Mouse (Mus musculus) ES-E14 (cell line): ENCODE data around the gene Gpx5. TPM values are rescaled to one million over a fixed set of nuclear protein-coding genes. Genes with fewer than 3 reads are reported as not detected.

Experiments used
- DNase-seq: peaks from one replicate; pipeline ENCODE4 v3.0.0-alpha.2; 2013; ENCODE audit warnings: low read depth, low spot score
- H3K27ac ChIP-seq: 2 replicates; pipeline ENCODE4 v1.5.1; 2012; ENCODE audit warnings: low read depth, mild to moderate bottlenecking, low read length, moderate library complexity, mixed read lengths; ENCODE audit not compliant: poor library complexity, insufficient read depth, severe bottlenecking
- H3K36me3 ChIP-seq: 2 replicates; pipeline ENCODE4 v1.6.1; 2012; ENCODE audit warnings: mild to moderate bottlenecking, low read length, moderate library complexity, mixed read lengths; ENCODE audit not compliant: control insufficient read depth, poor library complexity, insufficient read depth, severe bottlenecking
- H3K4me1 ChIP-seq, 2 experiments: fragments of 150-350 bp in 1 of 2; sonication (generic) in 1 of 2; 2 replicates each; pipeline ENCODE4 v1.6.1; 2012; ENCODE audit warnings: low read length in 2 of 2, mild to moderate bottlenecking in 1 of 2, mixed read lengths in 1 of 2; ENCODE audit not compliant: control insufficient read depth in 2 of 2, insufficient read depth in 2 of 2, poor library complexity in 1 of 2
- H3K4me3 ChIP-seq, 2 experiments: fragments of 150-350 bp in 1 of 2; sonication (generic) in 1 of 2; 2 replicates each; pipeline ENCODE4 v1.5.1; 2012; ENCODE audit warnings: low read length in 2 of 2, low read depth in 1 of 2, mild to moderate bottlenecking in 1 of 2, mixed read lengths in 1 of 2; ENCODE audit not compliant: insufficient read depth in 1 of 2, poor library complexity in 1 of 2, severe bottlenecking in 1 of 2
- H3K9ac ChIP-seq: 2 replicates; pipeline ENCODE4 v1.6.1; 2012; ENCODE audit warnings: low read depth, mild to moderate bottlenecking, low read length, mixed read lengths; ENCODE audit not compliant: poor library complexity, insufficient read depth, severe bottlenecking
- H3K9me3 ChIP-seq: fragments of 150-350 bp; sonication (generic); 2 replicates; pipeline ENCODE4 v1.6.1; 2012; ENCODE audit warnings: low read depth, mild to moderate bottlenecking, low read length; ENCODE audit not compliant: control insufficient read depth, insufficient read depth
- CHD2 ChIP-seq: IDR thresholded peaks from 2 replicates; pipeline ENCODE4 v1.6.1; 2014; ENCODE audit warnings: mild to moderate bottlenecking, low read depth, low read length, inconsistent platforms
- HCFC1 ChIP-seq: IDR thresholded peaks from 2 replicates; pipeline ENCODE4 v1.6.1; 2012; ENCODE audit warnings: low read length, inconsistent platforms, borderline replicate concordance; ENCODE audit not compliant: insufficient read depth
- MAFK ChIP-seq: IDR thresholded peaks from 2 replicates; pipeline ENCODE4 v1.6.1; 2014; ENCODE audit warnings: mild to moderate bottlenecking, low read depth, low read length, inconsistent platforms; ENCODE audit not compliant: insufficient read depth
- ZC3H11A ChIP-seq: IDR thresholded peaks from 2 replicates; pipeline ENCODE4 v1.6.1; 2012; ENCODE audit warnings: low read depth, mild to moderate bottlenecking, inconsistent platforms, low read length, borderline replicate concordance
- ZNF384 ChIP-seq: IDR thresholded peaks from 2 replicates; pipeline ENCODE4 v1.6.1; 2012; ENCODE audit warnings: low read depth, low read length, inconsistent platforms
- in situ Hi-C, 2 experiments: fragments of 600-800 bp; cut with MboI; formaldehyde crosslinking; loops; one replicate each; pipeline ENCODE4 v1.15.1; 2025; ENCODE audit warnings: low sequenced_read_pairs in 2 of 2, inconsistent platforms in 1 of 2; ENCODE audit not compliant: unreplicated experiment in 2 of 2
- total RNA-seq: library from RNA; depleted of rRNA; stranded (reverse); fragments of 300-350 nt; gene quantifications from 2 replicates; pipeline ENCODE4 v1.2.3, GENCODE M21; 2012

The Gpx5 gene
- total RNA-seq, 1 experiment = not detected

- Histone ChIP-seq H3K9ac (no peak overlapping the region), H3K9me3 (no peaks in the 10 kb centered on the region), H3K4me3 (peak overlapping the region; percentile 50 to 72; a peak in 3 of 4 replicates), H3K27ac (no peak overlapping the region), H3K4me1 (no peaks in the 10 kb centered on the region), H3K36me3 (no peaks in the 10 kb centered on the region)
- in situ Hi-C loops = no loop called here
- TF ChIP-seq ZNF384 (peak; percentile 97), MAFK (peak; percentile 83), ZC3H11A (no peak)
- DNase-seq = peak; percentile 54
These were observed 30.2 kb upstream of the Gpx5 start for GRCm38 (mm10) chr13:21322509-21323375.

- no peak overlapping the region for H3K27ac ChIP-seq
- DNase-seq = no peak
- no peaks in the 10 kb centered on the region for H3K36me3 ChIP-seq
- TF ChIP-seq CHD2 (no peak), ZC3H11A (no peak), HCFC1 (no peak), ZNF384 (no peak), MAFK (no peak)
- no peaks in the 10 kb centered on the region for H3K4me1 ChIP-seq
- H3K4me3 ChIP-seq = peak overlapping the region; percentile 50 to 72
- in situ Hi-C loops = no loop called here
- peak overlapping the region; percentile 26 for H3K9ac ChIP-seq
- no peaks in the 10 kb centered on the region for H3K9me3 ChIP-seq
These were observed 29.5 kb upstream of the Gpx5 start for GRCm38 (mm10) chr13:21321890-21322494.

GRCm38 (mm10) chr13:21320262-21320661, 27.7 kb upstream of the Gpx5 start:
- H3K9ac ChIP-seq = no peak overlapping the region
- H3K4me3 ChIP-seq = no peak overlapping the region
- H3K4me1 ChIP-seq = no peaks in the 10 kb centered on the region
- TF ChIP-seq MAFK = no peak
- no peak for TF ChIP-seq HCFC1
- no peak for TF ChIP-seq CHD2
- no peak for TF ChIP-seq ZC3H11A
- TF ChIP-seq ZNF384 = no peak
- no peak for DNase-seq
- H3K36me3 ChIP-seq = no peaks in the 10 kb centered on the region
- in situ Hi-C loops = no loop called here
- H3K9me3 ChIP-seq = no peaks in the 10 kb centered on the region
- H3K27ac ChIP-seq = no peak overlapping the region

DNA sequence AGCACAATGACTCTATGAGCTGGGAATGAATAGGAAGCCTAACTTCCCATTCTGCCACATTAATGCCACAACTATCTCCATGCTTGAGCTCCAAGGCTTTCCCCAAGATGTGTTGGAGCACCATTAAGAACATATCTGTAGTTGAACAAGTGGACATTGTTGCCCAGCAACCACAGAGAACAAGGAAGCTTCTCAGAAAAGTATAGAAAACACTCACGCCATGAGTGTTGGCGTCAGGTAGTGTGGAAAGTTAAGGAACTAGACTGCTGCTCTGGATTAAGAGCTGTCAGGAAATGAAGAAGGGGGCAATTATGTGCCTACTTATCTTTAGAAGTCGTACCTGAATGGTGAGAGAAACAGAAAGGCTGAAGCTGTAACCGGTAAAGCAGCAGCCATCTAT, 21.4 kb upstream of the Gpx5 start:
- Histone ChIP-seq H3K4me1 (0 out of 4 replicates have a peak, but pooled peaks cover 0 to 1% of the 10 kb centered on the region in 2 experiments), H3K36me3 (no peaks in the 10 kb centered on the region), H3K9ac (no peak overlapping the region), H3K9me3 (no peaks in the 10 kb centered on the region), H3K27ac (no peak overlapping the region), H3K4me3 (no peak overlapping the region)
- no peak for DNase-seq
- TF ChIP-seq ZC3H11A (no peak), ZNF384 (no peak), HCFC1 (no peak), CHD2 (no peak), MAFK (no peak)
- in situ Hi-C loops = no loop called here
